Mouse (Mus musculus) intestine, embryonic 15.5 days (tissue): Measurements from ENCODE around the gene Mrps31. TPM values are rescaled to one million over a fixed set of nuclear protein-coding genes. Genes with fewer than 3 reads are reported as not detected.
A peak's percentile ranks its signal among the peaks of the same experiment; 100 is the strongest.

Source experiments
- ATAC-seq: fragments of 200-750 bp; cut with Nextera tagmentation; 2 replicates; pipeline ENCODE4 v1.8.0; 2017; ENCODE audit warnings: moderate TSS enrichment, moderate library complexity
- H3K27ac ChIP-seq: fragments of 300-500 bp; sonication (generic); 2 replicates; pipeline ENCODE4 v1.5.1; 2015; ENCODE audit warnings: mild to moderate bottlenecking, inconsistent platforms
- H3K27me3 ChIP-seq: fragments of 300-500 bp; sonication (generic); replicated peaks from 2 replicates; pipeline ENCODE4 v1.6.1; 2015; ENCODE audit warnings: inconsistent platforms
- H3K36me3 ChIP-seq: fragments of 300-500 bp; sonication (generic); 2 replicates; pipeline ENCODE4 v1.6.1; 2015; ENCODE audit warnings: inconsistent platforms
- H3K4me1 ChIP-seq: fragments of 300-500 bp; sonication (generic); replicated peaks from 2 replicates; pipeline ENCODE4 v1.6.1; 2015; ENCODE audit warnings: inconsistent platforms
- H3K4me2 ChIP-seq: fragments of 300-500 bp; sonication (generic); replicated peaks from 2 replicates; pipeline ENCODE4 v1.6.1; 2015; ENCODE audit warnings: mild to moderate bottlenecking, inconsistent platforms
- H3K4me3 ChIP-seq: fragments of 300-500 bp; sonication (generic); replicated peaks from 2 replicates; pipeline ENCODE4 v1.5.1; 2015; ENCODE audit warnings: inconsistent platforms
- H3K9ac ChIP-seq: fragments of 300-500 bp; sonication (generic); 2 replicates; pipeline ENCODE4 v1.6.1; 2015; ENCODE audit warnings: inconsistent platforms
- H3K9me3 ChIP-seq: fragments of 300-500 bp; sonication (generic); 2 replicates; pipeline ENCODE4 v1.6.1; 2016; ENCODE audit warnings: inconsistent platforms
- WGBS: fragments of 180-500 bp; shearing (Covaris S2); methylation state at CpG from one replicate; pipeline ENCODE4 v1.1.7; 2015; 5-methylcytosine and 5-hydroxymethylcytosine counted together
- polyA plus RNA-seq: library from polyadenylated mRNA; unstranded; fragments of >200 nt; fragmentation: Nextera tagmentation; extraction: Ambion mirVana; gene quantifications from 2 replicates; pipeline ENCODE4 v1.2.1, GENCODE M21; 2015

The Mrps31 gene
- polyA plus RNA-seq, 1 experiment from 2014 or later: 80.8 TPM

DNA sequence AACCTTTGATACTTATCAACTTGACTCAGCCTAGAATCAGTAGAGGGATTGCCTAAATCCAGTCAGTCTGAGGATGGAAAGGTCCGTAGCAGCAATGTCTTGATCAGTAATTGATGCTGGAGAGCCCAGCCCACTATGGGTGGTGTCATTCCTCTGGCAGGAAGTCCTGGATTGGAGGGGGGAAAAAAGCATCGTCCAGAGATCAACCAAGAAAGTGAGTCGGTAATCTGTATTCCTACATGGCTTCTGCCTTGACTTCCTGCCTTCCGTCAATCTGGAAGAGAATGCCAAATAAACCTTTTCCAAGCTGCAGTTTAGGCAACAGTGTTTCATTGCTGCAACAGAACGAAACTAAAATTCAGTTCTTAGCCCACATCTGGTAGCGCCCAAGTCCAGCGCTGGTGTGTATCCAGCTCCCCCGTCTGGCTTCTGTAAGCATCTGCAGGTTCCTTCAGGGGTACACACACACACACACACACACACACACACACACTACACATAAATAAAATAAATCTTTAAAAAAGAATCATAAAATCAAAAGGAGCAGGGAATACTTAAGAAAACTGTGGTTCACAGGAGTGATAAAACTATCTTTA lies 11.8 kb upstream of the Mrps31 start:
- Histone ChIP-seq H3K9ac (no peak overlapping the region), H3K4me3 (peak overlapping the region; percentile 87), H3K4me2 (peak overlapping the region; percentile 65), H3K36me3 (no peaks in the 10 kb centered on the region), H3K4me1 (no peaks in the 10 kb centered on the region), H3K27me3 (no peaks in the 10 kb centered on the region), H3K27ac (no peak overlapping the region; the same call in 1 of the 2 replicates), H3K9me3 (no peaks in the 10 kb centered on the region)
- no peak for ATAC-seq
- WGBS: 76% methylated on average over 8 of the region's 8 CpGs

DNA sequence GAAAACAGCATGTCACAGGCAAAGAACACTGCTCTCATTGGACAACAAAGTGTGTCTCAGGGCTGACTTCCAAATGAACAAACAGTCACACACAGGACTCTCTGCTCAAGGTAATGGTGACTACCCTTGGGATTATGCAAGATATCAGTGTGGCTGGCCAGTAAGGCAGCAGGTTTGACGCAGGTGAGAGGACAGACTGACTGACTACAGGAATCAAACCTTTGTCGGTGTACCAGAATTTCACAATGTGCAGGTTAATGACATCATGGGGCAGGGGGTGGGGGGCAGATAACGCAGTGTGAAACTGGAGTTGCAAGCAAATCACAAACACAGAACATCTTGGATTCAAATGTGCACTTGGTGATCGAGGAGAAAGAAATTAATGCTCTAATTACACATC lies 10.6 kb upstream of the Mrps31 start:
- Histone ChIP-seq H3K4me1 (no peaks in the 10 kb centered on the region), H3K27me3 (no peaks in the 10 kb centered on the region), H3K4me2 (no peak overlapping the region), H3K36me3 (no peaks in the 10 kb centered on the region), H3K4me3 (no peak overlapping the region), H3K9ac (no peak overlapping the region), H3K9me3 (no peaks in the 10 kb centered on the region), H3K27ac (no peak overlapping the region)
- ATAC-seq: no peak
- WGBS: 86% methylated on average over 4 of the region's 4 CpGs

GRCm38 (mm10) chr8:22403235-22403634 lies 7.9 kb upstream of the Mrps31 start:
- 89% methylated on average over 2 of the region's 2 CpGs for WGBS
- ATAC-seq: no peak

GRCm38 (mm10) chr8:22405733-22406132 lies 5.4 kb upstream of the Mrps31 start:
- no peak for ATAC-seq
- WGBS: 65% methylated on average over 6 of the region's 6 CpGs
- Histone ChIP-seq H3K27me3 (no peaks in the 10 kb centered on the region), H3K4me2 (no peak overlapping the region), H3K9ac (no peak overlapping the region), H3K9me3 (no peaks in the 10 kb centered on the region), H3K4me1 (no peaks in the 10 kb centered on the region), H3K36me3 (no peaks in the 10 kb centered on the region), H3K27ac (no peak overlapping the region), H3K4me3 (no peak overlapping the region)

More at GRCm38 (mm10) chr8:22403235-22403634, 7.9 kb upstream of the Mrps31 start:
- no peak overlapping the region for H3K4me2 ChIP-seq
- H3K9me3 ChIP-seq: no peaks in the 10 kb centered on the region
- no peaks in the 10 kb centered on the region for H3K27me3 ChIP-seq
- H3K36me3 ChIP-seq: no peaks in the 10 kb centered on the region
- H3K27ac ChIP-seq: no peak overlapping the region
- H3K4me1 ChIP-seq: no peaks in the 10 kb centered on the region
- H3K4me3 ChIP-seq: no peak overlapping the region
- H3K9ac ChIP-seq: no peak overlapping the region

GRCm38 (mm10) chr8:22410688-22411281 lies 376 bp upstream of the Mrps31 start:
- Histone ChIP-seq H3K4me3 (peak overlapping the region; percentile 83), H3K4me2 (peak overlapping the region; percentile 76), H3K27ac (peak overlapping the region; percentile 56; the same call in 1 of the 2 replicates), H3K4me1 (no peaks in the 10 kb centered on the region; the same call in 1 of the 2 replicates), H3K36me3 (peaks cover 3% of the 10 kb centered on the region; the same call in 1 of the 2 replicates), H3K9ac (peak overlapping the region; percentile 90), H3K27me3 (no peaks in the 10 kb centered on the region), H3K9me3 (no peaks in the 10 kb centered on the region)
- peak; percentile 60; the same call in 1 of the 2 replicates for ATAC-seq
- WGBS: 14% methylated on average over 16 of the region's 16 CpGs

DNA sequence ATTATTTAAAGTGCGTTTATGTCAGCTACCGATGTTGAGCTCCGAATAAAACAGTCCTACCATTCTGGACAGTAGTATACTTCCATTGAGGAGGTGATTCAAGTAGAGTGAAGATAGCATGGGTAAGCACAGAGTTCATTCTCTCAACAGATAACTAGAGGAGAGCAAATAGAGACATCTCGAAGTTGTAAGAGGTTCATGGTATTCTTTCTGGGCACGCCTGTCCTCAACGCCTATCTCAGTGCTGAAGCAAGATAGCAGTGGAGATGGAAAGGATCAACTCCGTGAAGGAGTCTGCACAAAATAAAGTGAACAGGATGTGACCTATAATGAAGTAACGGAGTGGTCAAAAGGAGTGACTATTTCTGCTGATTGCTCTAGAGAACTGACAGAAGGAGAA lies 810 bp downstream of the Mrps31 start:
- peaks cover 10% of the 10 kb centered on the region; the same call in 1 of the 2 replicates for H3K36me3 ChIP-seq
- ATAC-seq: no peak
- peak overlapping the region; percentile 57 for H3K4me2 ChIP-seq
- no peaks in the 10 kb centered on the region; the same call in 1 of the 2 replicates for H3K4me1 ChIP-seq
- H3K9ac ChIP-seq: peak overlapping the region; percentile 90
- H3K27me3 ChIP-seq: no peaks in the 10 kb centered on the region
- WGBS: 13% methylated on average over 8 of the region's 8 CpGs
- peak overlapping the region; percentile 85; the same call in 1 of the 2 replicates for H3K27ac ChIP-seq
- peak overlapping the region; percentile 83 for H3K4me3 ChIP-seq
- no peaks in the 10 kb centered on the region for H3K9me3 ChIP-seq

Other genes starting within 250 kb of the Mrps31 start
- 4.6 and 5.0 TPM in 2 replicates for gene Nek3, start 244.9 kb upstream of the Mrps31 start, polyA plus RNA-seq
- gene Ckap2, start 225.5 kb upstream of the Mrps31 start, polyA plus RNA-seq: 34.0 and 40.7 TPM in 2 replicates
- 34.6 and 37.1 TPM in 2 replicates for gene Vps36, start 218.6 kb upstream of the Mrps31 start, polyA plus RNA-seq
- 7.9 and 8.2 TPM in 2 replicates for gene Thsd1, start 184.0 kb upstream of the Mrps31 start, polyA plus RNA-seq
- gene Tpte, start 127.9 kb upstream of the Mrps31 start, polyA plus RNA-seq: not detected in 2 replicates
- 93.6 and 102 TPM in 2 replicates for gene Slc25a15, start 12.8 kb upstream of the Mrps31 start, polyA plus RNA-seq